Mouse (Mus musculus) intestine, embryonic 14.5 days (tissue): ENCODE data around the gene Faf1. TPM values are rescaled to one million over a fixed set of nuclear protein-coding genes. Genes with fewer than 3 reads are reported as not detected.

Experiments
- ATAC-seq: fragments of 200-750 bp; cut with Nextera tagmentation; replicated peaks from 2 replicates; pipeline ENCODE4 v1.8.0; 2017; ENCODE audit warnings: low read depth, moderate number of reproducible peaks, moderate TSS enrichment, moderate library complexity; ENCODE audit not compliant: low FRiP score, low TSS enrichment
- DNase-seq: peaks from one replicate; pipeline ENCODE4 v3.0.0-alpha.2; 2018; ENCODE audit warnings: low spot score
- H3K27ac ChIP-seq: fragments of 300-500 bp; sonication (generic); 2 replicates; pipeline ENCODE4 v1.5.1; 2014; ENCODE audit warnings: low read depth, mild to moderate bottlenecking, control low read depth
- H3K27me3 ChIP-seq: fragments of 300-500 bp; sonication (generic); replicated peaks from 2 replicates; pipeline ENCODE4 v1.6.1; 2014; ENCODE audit warnings: low read length, control low read depth; ENCODE audit not compliant: control insufficient read depth, insufficient read depth
- H3K36me3 ChIP-seq: fragments of 300-500 bp; sonication (generic); 2 replicates; pipeline ENCODE4 v1.6.1; 2014; ENCODE audit warnings: low read length, control low read depth; ENCODE audit not compliant: control insufficient read depth, insufficient read depth
- H3K4me1 ChIP-seq: fragments of 300-500 bp; sonication (generic); replicated peaks from 2 replicates; pipeline ENCODE4 v1.6.1; 2014; ENCODE audit warnings: low read length, control low read depth, mixed read lengths; ENCODE audit not compliant: control insufficient read depth, insufficient read depth
- H3K4me2 ChIP-seq: fragments of 300-500 bp; sonication (generic); 2 replicates; pipeline ENCODE4 v1.6.1; 2014; ENCODE audit warnings: low read length
- H3K4me3 ChIP-seq: fragments of 300-500 bp; sonication (generic); 2 replicates; pipeline ENCODE4 v1.5.1; 2014; ENCODE audit warnings: low read depth, low read length, control low read depth, mixed read lengths
- H3K9ac ChIP-seq: fragments of 300-500 bp; sonication (generic); 2 replicates; pipeline ENCODE4 v1.6.1; 2014; ENCODE audit warnings: mild to moderate bottlenecking, low read length
- H3K9me3 ChIP-seq: fragments of 300-500 bp; sonication (generic); 2 replicates; pipeline ENCODE4 v1.6.1; 2016; ENCODE audit warnings: low read length, control low read depth; ENCODE audit not compliant: control insufficient read depth
- WGBS: fragments of 180-500 bp; shearing (Covaris S2); extraction: QIAGEN DNeasy Blood & Tissue Kit; methylation state at CpG from one replicate; pipeline ENCODE4 v1.1.7; 2014; 5-methylcytosine and 5-hydroxymethylcytosine counted together
- polyA plus RNA-seq: library from polyadenylated mRNA; unstranded; fragments of >200 nt; fragmentation: Nextera tagmentation; extraction: Ambion mirVana; gene quantifications from 2 replicates; pipeline ENCODE4 v1.2.1, GENCODE M21; 2014

Gene Faf1
- 30.4 and 32.6 TPM in 2 replicates for polyA plus RNA-seq

DNA sequence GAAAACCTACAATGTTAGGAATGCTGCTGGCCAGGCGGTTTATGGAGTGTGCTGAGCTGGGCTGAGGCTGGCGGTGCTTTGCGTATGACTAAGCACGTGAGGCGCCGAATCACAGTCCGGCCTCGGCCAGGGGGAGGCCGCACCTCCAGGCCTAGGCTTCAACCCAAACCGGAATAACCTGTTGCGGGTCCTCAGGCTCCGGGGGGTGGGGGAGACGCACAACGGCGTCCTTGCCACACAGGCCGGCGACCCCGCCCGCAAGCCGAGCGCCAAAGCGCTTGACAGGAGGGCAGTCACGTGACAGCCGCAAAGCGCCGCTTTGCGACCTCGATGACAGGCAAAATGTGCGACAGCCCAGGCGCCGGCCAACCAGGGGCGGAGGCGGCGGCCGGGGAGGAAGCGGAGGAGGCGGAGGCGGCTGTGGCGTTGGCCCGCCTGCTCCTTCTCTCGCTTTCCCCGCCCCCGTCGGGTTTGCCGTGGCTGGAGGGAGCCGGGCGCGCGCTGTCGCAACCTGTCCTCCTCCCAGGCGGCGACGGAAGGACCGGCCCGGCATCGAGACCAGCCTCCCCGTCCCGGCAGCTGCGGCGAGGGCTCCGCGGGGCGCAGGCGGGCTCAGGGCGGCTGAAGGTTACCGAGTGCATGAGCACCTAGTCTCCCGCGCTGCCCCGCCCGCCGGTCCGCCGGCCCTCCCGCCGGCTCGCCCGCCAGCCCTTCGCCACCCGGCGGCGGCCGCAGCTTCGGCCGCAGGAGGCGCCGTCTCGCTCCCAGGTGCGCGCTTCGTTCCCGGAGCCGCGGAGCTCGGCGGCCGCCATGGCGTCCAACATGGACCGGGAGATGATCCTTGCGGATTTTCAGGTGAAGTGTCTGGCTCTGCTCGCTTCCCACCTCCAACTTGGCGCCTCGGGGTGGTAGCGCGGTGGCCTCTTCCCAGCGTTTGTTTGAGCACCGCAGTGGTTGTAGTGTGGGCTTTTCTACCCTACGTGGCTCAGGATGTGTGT is at the start of gene Faf1:
TSS of gene Faf1 (plus strand) at position 371 of the 998 bp plus-strand sequence.
- Histone ChIP-seq H3K9ac (peak within 1 kb of the TSS; percentile 77), H3K4me3 (peak within 1 kb of the TSS; percentile 87), H3K4me2 (peak within 1 kb of the TSS; percentile 70), H3K4me1 (peaks cover 6% of the 10 kb centered on the region; the same call in 1 of the 2 replicates), H3K27ac (peak within 1 kb of the TSS; percentile 92), H3K27me3 (no peaks in the 10 kb centered on the region), H3K9me3 (no peaks in the 10 kb centered on the region), H3K36me3 (no peaks in the 10 kb centered on the region)
- ATAC-seq (peak; percentile 97), DNase-seq (peak; percentile 96)
- under 1% methylated on average over 82 of the region's 107 CpGs for WGBS

DNA sequence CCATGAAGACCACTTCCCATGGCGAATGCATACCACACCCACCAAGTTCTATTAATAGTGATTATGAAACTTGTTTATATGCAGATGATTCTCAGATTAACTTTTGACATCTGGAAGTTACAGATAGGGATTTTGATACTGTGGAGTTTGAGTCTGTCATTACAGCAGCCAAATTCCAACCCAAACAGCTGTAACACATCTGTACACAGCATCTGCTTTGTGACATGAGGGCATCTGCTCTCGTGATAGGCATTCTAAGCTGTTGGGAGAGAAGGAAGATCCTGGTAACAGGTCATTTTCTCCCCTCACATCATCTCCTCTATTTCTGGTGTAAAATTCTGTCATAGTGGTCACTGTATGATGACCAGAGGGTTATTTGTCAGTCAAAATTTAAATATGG is 46.2 kb upstream of the Faf1 start:
- Histone ChIP-seq H3K9me3 (no peaks in the 10 kb centered on the region), H3K4me2 (no peak overlapping the region), H3K4me1 (no peaks in the 10 kb centered on the region), H3K27me3 (no peaks in the 10 kb centered on the region), H3K36me3 (no peaks in the 10 kb centered on the region), H3K4me3 (no peak overlapping the region), H3K9ac (no peak overlapping the region), H3K27ac (no peak overlapping the region)
- DNase-seq = no peak
- WGBS = 69% methylated on average over 2 of the region's 2 CpGs
- ATAC-seq = no peak

DNA sequence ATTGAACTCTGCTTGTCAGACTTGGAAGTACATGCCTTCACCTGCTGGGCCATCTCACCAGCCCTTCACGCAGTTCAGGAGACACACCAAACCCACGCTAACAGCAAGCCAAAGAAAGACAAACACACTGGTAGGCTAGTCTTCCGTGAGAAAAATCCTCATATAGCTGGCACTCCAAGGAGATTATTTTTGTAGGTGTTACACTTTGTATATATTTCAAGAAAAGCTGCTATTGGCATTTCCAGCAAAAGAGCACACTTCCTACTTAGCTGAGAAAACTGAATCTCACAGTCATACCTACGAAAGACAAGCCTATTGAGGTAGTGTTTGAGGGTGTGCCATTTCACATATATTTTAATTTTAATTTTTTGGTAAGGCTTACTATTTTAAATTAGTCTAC is 45.4 kb upstream of the Faf1 start:
- no peaks in the 10 kb centered on the region for H3K4me1 ChIP-seq
- no peak overlapping the region for H3K27ac ChIP-seq
- DNase-seq = no peak
- no peak overlapping the region for H3K4me2 ChIP-seq
- no peak for ATAC-seq
- H3K9me3 ChIP-seq = no peaks in the 10 kb centered on the region
- no peaks in the 10 kb centered on the region for H3K36me3 ChIP-seq
- H3K27me3 ChIP-seq = no peaks in the 10 kb centered on the region
- WGBS = 80% methylated on average over 4 of the region's 4 CpGs
- H3K9ac ChIP-seq = no peak overlapping the region
- H3K4me3 ChIP-seq = no peak overlapping the region

DNA sequence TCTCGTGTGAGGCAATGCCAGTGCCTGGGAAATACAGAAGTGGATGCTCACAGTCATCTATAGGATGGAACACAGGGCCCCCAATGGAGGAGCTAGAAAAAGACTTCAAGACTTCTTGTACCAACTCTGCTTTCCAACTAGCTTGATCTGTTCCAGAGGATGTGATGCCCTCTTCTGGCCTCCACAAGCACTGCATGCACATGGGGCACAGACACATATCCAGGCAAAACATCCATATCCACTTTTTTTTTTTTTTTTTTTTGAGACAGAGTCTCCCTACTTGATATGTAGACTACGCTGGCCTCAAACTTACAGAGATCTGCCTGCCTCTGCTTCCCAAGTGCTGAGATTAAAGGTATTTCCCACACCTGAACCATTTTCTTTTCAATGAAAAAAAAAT is 41.4 kb upstream of the Faf1 start:
- no peak overlapping the region for H3K27ac ChIP-seq
- ATAC-seq (no peak), DNase-seq (no peak)
- H3K36me3 ChIP-seq = no peaks in the 10 kb centered on the region
- H3K9ac ChIP-seq = no peak overlapping the region
- H3K4me2 ChIP-seq = no peak overlapping the region
- H3K9me3 ChIP-seq = no peaks in the 10 kb centered on the region
- no peak overlapping the region for H3K4me3 ChIP-seq
- 97% methylated on average over 2 of the region's 2 CpGs for WGBS
- H3K27me3 ChIP-seq = no peaks in the 10 kb centered on the region
- no peaks in the 10 kb centered on the region for H3K4me1 ChIP-seq

DNA sequence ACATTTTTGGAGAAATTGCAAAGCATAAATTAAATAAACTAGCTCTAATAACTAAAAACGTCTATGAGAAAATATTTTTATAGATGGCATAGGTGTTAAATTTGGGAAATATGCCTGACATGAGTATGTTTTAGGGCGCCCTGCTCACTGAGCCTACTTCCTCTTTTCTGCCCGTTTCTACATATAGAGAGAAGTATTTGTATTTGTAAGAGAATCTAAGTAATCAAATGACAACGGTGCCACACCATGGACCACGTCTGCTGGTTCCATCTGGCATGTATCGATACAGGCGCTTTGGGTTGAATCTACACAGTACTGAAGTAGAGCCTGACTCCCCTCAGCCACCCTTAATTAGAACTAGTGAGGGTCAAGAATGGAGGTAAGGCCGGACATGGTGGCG is 37.0 kb upstream of the Faf1 start:
- no peaks in the 10 kb centered on the region for H3K36me3 ChIP-seq
- DNase-seq = no peak
- no peaks in the 10 kb centered on the region for H3K9me3 ChIP-seq
- H3K9ac ChIP-seq = no peak overlapping the region
- ATAC-seq = no peak
- H3K4me3 ChIP-seq = no peak overlapping the region
- no peaks in the 10 kb centered on the region for H3K27me3 ChIP-seq
- no peak overlapping the region for H3K4me2 ChIP-seq
- WGBS = 88% methylated on average over 9 of the region's 9 CpGs
- H3K27ac ChIP-seq = no peak overlapping the region
- H3K4me1 ChIP-seq = no peaks in the 10 kb centered on the region

DNA sequence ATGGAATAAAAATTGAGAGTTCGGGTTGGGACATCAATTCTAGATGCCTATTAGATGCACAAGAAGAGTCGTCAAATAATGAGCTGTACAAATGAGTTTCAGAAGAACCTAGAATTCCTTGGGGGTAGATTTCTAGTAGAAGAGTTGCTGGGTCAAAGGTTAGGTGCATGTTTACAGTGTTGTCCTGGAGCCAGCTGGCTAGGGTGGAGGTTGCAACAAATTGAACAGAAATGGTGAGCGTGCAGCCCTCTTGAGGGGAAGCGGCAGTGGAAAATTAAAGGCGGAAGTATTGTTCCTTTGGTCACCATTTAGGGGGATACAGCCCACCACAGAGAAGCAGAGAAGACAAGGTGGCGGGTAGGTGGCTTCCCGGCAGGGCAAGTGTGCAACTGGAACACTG is 36.2 kb upstream of the Faf1 start:
- no peak for ATAC-seq
- WGBS = 92% methylated on average over 7 of the region's 7 CpGs

DNA sequence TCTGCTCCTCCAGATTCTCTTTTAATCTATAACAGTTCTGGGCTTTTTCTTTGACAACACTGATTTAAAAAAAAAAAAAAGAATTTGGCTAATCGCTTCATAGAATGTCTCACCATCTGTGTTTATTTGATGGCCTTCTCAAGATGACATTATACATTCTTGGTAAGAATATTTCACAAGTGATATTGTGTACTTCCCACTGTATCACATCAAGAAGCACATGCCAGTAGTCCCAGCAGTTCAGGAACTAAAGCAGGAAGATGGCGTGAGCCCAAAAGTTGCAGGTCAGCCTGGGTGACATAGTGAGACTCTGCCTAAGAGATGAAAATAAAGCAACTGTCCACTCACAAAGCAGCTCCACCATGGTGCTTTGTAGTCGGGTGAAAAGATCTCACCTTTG is 34.9 kb upstream of the Faf1 start:
- Histone ChIP-seq H3K9me3 (no peaks in the 10 kb centered on the region), H3K27ac (no peak overlapping the region), H3K4me1 (no peaks in the 10 kb centered on the region), H3K4me3 (no peak overlapping the region), H3K36me3 (no peaks in the 10 kb centered on the region), H3K4me2 (no peak overlapping the region), H3K9ac (no peak overlapping the region), H3K27me3 (no peaks in the 10 kb centered on the region)
- no peak for ATAC-seq
- WGBS = 80% methylated on average over 3 of the region's 3 CpGs
- no peak for DNase-seq

More for the DNA sequence above, 36.2 kb upstream of the Faf1 start:
- no peak overlapping the region for H3K4me2 ChIP-seq
- no peak overlapping the region for H3K9ac ChIP-seq
- H3K27me3 ChIP-seq = no peaks in the 10 kb centered on the region
- no peaks in the 10 kb centered on the region for H3K4me1 ChIP-seq
- H3K27ac ChIP-seq = no peak overlapping the region
- no peak overlapping the region for H3K4me3 ChIP-seq
- DNase-seq = no peak
- H3K36me3 ChIP-seq = no peaks in the 10 kb centered on the region
- no peaks in the 10 kb centered on the region for H3K9me3 ChIP-seq

DNA sequence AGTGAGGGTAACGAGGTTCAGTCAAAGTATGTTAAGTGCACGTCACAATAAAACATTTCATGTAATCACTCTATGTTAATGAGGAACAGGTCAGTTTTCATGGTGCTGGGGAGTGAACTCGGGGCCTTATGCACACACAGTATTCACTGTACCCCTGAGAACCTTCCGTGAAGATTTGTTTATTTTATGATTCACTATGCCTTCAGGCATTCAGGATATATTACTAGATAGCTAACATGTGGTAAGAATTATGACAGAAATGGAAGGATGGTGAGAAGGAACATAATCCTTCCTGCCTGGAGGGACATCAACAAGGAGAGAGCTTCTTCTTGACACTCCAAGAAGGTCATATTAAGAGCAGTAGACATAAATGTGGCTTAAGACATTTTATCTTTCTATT is 29.1 kb upstream of the Faf1 start:
- Histone ChIP-seq H3K4me2 (no peak overlapping the region), H3K27ac (no peak overlapping the region), H3K4me3 (no peak overlapping the region), H3K9ac (no peak overlapping the region), H3K27me3 (peaks cover 7% of the 10 kb centered on the region), H3K9me3 (no peaks in the 10 kb centered on the region), H3K36me3 (no peaks in the 10 kb centered on the region), H3K4me1 (no peaks in the 10 kb centered on the region)
- DNase-seq (no peak), ATAC-seq (no peak)
- WGBS = 62% methylated on average over 4 of the region's 4 CpGs

DNA sequence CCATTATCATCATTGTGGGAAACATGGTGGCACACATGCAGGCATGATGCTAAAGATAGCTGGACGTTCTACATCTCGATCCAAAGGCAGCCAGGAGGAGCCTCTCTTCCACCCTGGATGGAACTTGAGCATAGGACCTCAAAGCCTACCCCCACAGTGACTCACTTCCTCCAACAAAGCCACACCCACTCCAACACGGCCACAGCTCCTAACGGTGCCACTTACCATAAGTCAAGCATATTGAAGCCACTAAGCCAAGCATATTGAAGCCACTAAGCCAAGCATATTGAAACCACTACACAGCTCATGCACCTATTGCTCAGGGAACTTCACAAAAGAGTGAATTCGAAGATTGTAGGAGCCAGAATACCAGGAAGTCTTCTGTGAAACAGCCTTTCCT is 27.1 kb upstream of the Faf1 start:
- Histone ChIP-seq H3K27ac (no peak overlapping the region), H3K4me1 (no peaks in the 10 kb centered on the region), H3K36me3 (no peaks in the 10 kb centered on the region), H3K27me3 (peaks cover 18% of the 10 kb centered on the region), H3K4me2 (no peak overlapping the region), H3K9ac (no peak overlapping the region), H3K4me3 (no peak overlapping the region), H3K9me3 (no peaks in the 10 kb centered on the region)
- ATAC-seq = no peak
- 80% methylated on average over 5 of the region's 5 CpGs for WGBS
- DNase-seq = no peak
